8 mouse cellular contexts compared by ENCODE assay signal in the genomic region with DNA sequence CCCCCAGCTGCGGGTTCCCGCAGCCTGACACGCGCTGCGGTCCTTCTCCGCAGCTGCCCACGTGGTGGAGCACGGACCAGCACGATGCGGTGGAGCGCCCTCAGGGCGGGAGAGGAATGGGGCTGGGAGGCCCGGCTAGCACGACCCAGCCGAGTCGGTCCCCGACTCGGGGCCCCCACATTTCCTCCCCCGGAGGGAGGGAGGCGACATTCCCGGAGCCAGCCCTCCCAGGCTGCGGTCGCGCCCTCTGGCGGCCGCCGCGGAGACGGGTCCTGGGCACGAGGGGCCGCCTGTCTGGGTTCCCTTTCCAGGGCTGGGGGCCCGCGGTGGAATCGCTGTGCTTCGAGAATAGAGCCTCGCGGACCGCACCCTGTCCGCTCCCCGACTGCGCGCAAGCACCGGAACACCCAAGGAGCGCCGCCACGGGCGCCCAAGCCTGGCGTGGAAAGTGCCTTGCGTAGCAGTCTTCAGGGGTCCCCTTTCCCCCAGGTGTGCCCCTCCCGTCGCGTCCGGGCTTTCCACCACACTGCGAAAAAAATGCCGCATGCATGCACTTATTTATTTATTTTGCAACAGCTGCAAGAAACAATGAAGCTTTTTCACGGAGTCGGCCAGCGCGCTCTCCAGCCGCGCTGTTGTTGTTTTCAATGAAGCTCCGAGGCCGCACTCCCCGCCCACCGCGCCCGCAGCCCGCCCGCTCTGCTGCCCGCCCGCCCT. TPM values are rescaled to one million over a fixed set of nuclear protein-coding genes. Genes with fewer than 3 reads are reported as not detected.
DNase-seq lines count a peak whose midpoint lies in the region; ATAC-seq and TF ChIP-seq lines count a peak whose summit lies in the region.

No protein-coding gene starts in this region.

- TF ChIP-seq CTCF in small intestine, adult 2 months (IDR thresholded peaks at IDR 0.05; ENCODE audit: extremely low read depth, insufficient read length, insufficient replicate concordance, low read depth, low read length): peak; percentile 65

- peak overlapping the region; percentile 97 for H3K4me3 ChIP-seq in embryonic facial prominence, embryonic 12.5 days
- peak overlapping the region; percentile 97 for H3K4me3 ChIP-seq in limb, embryonic 11.5 days (ENCODE audit: low read depth, low read length)
- H3K4me3 ChIP-seq in midbrain, embryonic 12.5 days: peak overlapping the region; percentile 88
- H3K4me3 ChIP-seq in small intestine, adult 2 months (ENCODE audit: low read depth, low read length): peak overlapping the region; percentile 77

- H3K9me3 ChIP-seq in embryonic facial prominence, embryonic 12.5 days: no peaks in the 10 kb centered on the region
- no peaks in the 10 kb centered on the region for H3K9me3 ChIP-seq in limb, embryonic 11.5 days (ENCODE audit: control insufficient read depth, low read length)
- H3K9me3 ChIP-seq in midbrain, embryonic 12.5 days: no peaks in the 10 kb centered on the region

- WGBS in embryonic facial prominence, embryonic 12.5 days: under 1% methylated on average over 71 of the region's 71 CpGs
- WGBS in limb, embryonic 11.5 days: under 1% methylated on average over 69 of the region's 71 CpGs
- WGBS in midbrain, embryonic 12.5 days: under 1% methylated on average over 60 of the region's 71 CpGs
- under 1% methylated on average over 71 of the region's 71 CpGs for WGBS in small intestine, adult 2 months

- peak overlapping the region; percentile 79 for H3K4me2 ChIP-seq in embryonic facial prominence, embryonic 12.5 days (replicated peaks)
- H3K4me2 ChIP-seq in limb, embryonic 11.5 days (ENCODE audit: low read depth, severe bottlenecking): peak overlapping the region; percentile 93
- H3K4me2 ChIP-seq in midbrain, embryonic 12.5 days (replicated peaks): peak overlapping the region; percentile 99

- H3K36me3 ChIP-seq in embryonic facial prominence, embryonic 12.5 days: no peaks in the 10 kb centered on the region
- H3K36me3 ChIP-seq in limb, embryonic 11.5 days (ENCODE audit: control insufficient read depth, insufficient read depth, low read length): no peaks in the 10 kb centered on the region
- H3K36me3 ChIP-seq in midbrain, embryonic 12.5 days: no peaks in the 10 kb centered on the region
- H3K36me3 ChIP-seq in small intestine, adult 2 months (ENCODE audit: control insufficient read depth, insufficient read depth, low read length): no peaks in the 10 kb centered on the region

- ATAC-seq in embryonic facial prominence, embryonic 12.5 days (ENCODE audit: insufficient number of reproducible peaks, insufficient read depth, low FRiP score, low TSS enrichment): peak; percentile 84
- peak; percentile 80 for ATAC-seq in limb, embryonic 11.5 days (ENCODE audit: insufficient number of reproducible peaks, low FRiP score, low TSS enrichment, low read depth)
- ATAC-seq in midbrain, embryonic 12.5 days (ENCODE audit: low FRiP score, low read depth): peak; percentile 80

- H3K27me3 ChIP-seq in embryonic facial prominence, embryonic 12.5 days: no peaks in the 10 kb centered on the region
- no peaks in the 10 kb centered on the region for H3K27me3 ChIP-seq in limb, embryonic 11.5 days (ENCODE audit: control insufficient read depth, insufficient read depth, low read length)
- no peaks in the 10 kb centered on the region for H3K27me3 ChIP-seq in midbrain, embryonic 12.5 days
- H3K27me3 ChIP-seq in small intestine, adult 2 months (ENCODE audit: control insufficient read depth, insufficient read depth, low read length): peaks cover 10% of the 10 kb centered on the region

- peaks cover 12% of the 10 kb centered on the region; the same call in 1 of the 2 replicates for H3K4me1 ChIP-seq in embryonic facial prominence, embryonic 12.5 days
- peaks cover 6% of the 10 kb centered on the region; the same call in 1 of the 2 replicates for H3K4me1 ChIP-seq in limb, embryonic 11.5 days (ENCODE audit: control insufficient read depth, insufficient read depth, low read length)
- peaks cover 27% of the 10 kb centered on the region for H3K4me1 ChIP-seq in midbrain, embryonic 12.5 days
- peaks cover 11% of the 10 kb centered on the region; the same call in 1 of the 2 replicates for H3K4me1 ChIP-seq in small intestine, adult 2 months (ENCODE audit: control insufficient read depth, insufficient read depth, insufficient read length, low read length)

- TF ChIP-seq POLR2A in small intestine, adult 2 months (IDR thresholded peaks at IDR 0.05; ENCODE audit: low read depth, low read length): no peak

- peak; percentile 83 for DNase-seq in 3134 (ENCODE audit: extremely low read depth, insufficient read length, low spot score)
- peak; percentile 70 to 83 for DNase-seq in adrenal gland, postnatal 4 days (ENCODE audit: low spot score in 2 of 2)
- DNase-seq in heart, adult 18-20 months: peak; percentile 87 to 88
- peak; percentile 86 for DNase-seq in kidney, adult 18-20 months
- peak; percentile 93 for DNase-seq in limb, embryonic 11.5 days (ENCODE audit: low spot score)

- H3K27ac ChIP-seq in embryonic facial prominence, embryonic 12.5 days: peak overlapping the region; percentile 100
- peak overlapping the region; percentile 99 for H3K27ac ChIP-seq in limb, embryonic 11.5 days (replicated peaks; ENCODE audit: low read depth, low read length)
- H3K27ac ChIP-seq in midbrain, embryonic 12.5 days (replicated peaks): peak overlapping the region; percentile 100
- H3K27ac ChIP-seq in small intestine, adult 2 months (ENCODE audit: insufficient read depth, low read depth, low read length): peak overlapping the region; percentile 41

- peak overlapping the region; percentile 99 for H3K9ac ChIP-seq in embryonic facial prominence, embryonic 12.5 days
- H3K9ac ChIP-seq in limb, embryonic 11.5 days (ENCODE audit: low read length): peak overlapping the region; percentile 98
- H3K9ac ChIP-seq in midbrain, embryonic 12.5 days (replicated peaks): peak overlapping the region; percentile 97

RNA-seq across cellular contexts. Expression of a gene that starts 1.7 kb away (rescaled TPM):
- 10 to 100 TPM; 71.9 to 75.8 TPM for total RNA-seq in adrenal gland, postnatal 4 days (2021)
- polyA plus RNA-seq in embryonic facial prominence, embryonic 12.5 days (2016; fragmentation: Nextera tagmentation; extraction: Ambion mirVana): 36.5 and 36.6 TPM in 2 replicates
- total RNA-seq in heart, adult 18-20 months (2021): 10 to 100 TPM; 10.1 to 15.5 TPM
- polyA plus RNA-seq in limb, embryonic 11.5 days (2014; fragmentation: Nextera tagmentation; extraction: Ambion mirVana): 27.8 and 29.9 TPM in 2 replicates
- polyA plus RNA-seq in midbrain, embryonic 12.5 days (2016; fragmentation: Nextera tagmentation; extraction: Ambion mirVana): 36.9 and 37.6 TPM in 2 replicates
- polyA plus RNA-seq in small intestine, adult 2 months (2012; rRNA removed): 2.1 and 2.6 TPM in 2 replicates

Comparison
In these comparisons a context has a peak if more than half of its experiments do, and no peak if none do; other contexts are left out.
1. Peak in every context shown above with its lines: DNase-seq, ATAC-seq, H3K4me3 ChIP-seq and H3K27ac ChIP-seq.
2. H3K27ac ChIP-seq: peak in every context shown above with its lines; median percentile 100 in embryonic facial prominence, embryonic 12.5 days; 100 in midbrain, embryonic 12.5 days; 99 in limb, embryonic 11.5 days; 41 in small intestine, adult 2 months.